Mouse (Mus musculus) forebrain, postnatal 0 days (tissue): ENCODE results near the gene Gm11757. TPM values are rescaled to one million over a fixed set of nuclear protein-coding genes. Genes with fewer than 3 reads are reported as not detected.
"Not testable (repeated sequence)": the region's sequence is repeated elsewhere in the genome, so short reads cannot be mapped to it uniquely, and the experiment has no call there.

Experiments
- ATAC-seq: fragments of 200-750 bp; cut with Nextera tagmentation; 2 replicates; pipeline ENCODE4 v1.8.0; 2017; ENCODE audit warnings: mild to moderate bottlenecking, moderate library complexity
- DNase-seq: peaks from one replicate; pipeline ENCODE4 v3.0.0-alpha.2; 2015
- H3K27ac ChIP-seq: fragments of 300-500 bp; sonication (generic); 2 replicates; pipeline ENCODE4 v1.5.1; 2014; ENCODE audit warnings: low read depth, mild to moderate bottlenecking, antibody characterized with exemption, low read length, moderate library complexity, mixed read lengths
- H3K27me3 ChIP-seq: fragments of 300-500 bp; sonication (generic); 2 replicates; pipeline ENCODE4 v1.6.1; 2014; ENCODE audit warnings: mild to moderate bottlenecking, low read length, mixed read lengths; ENCODE audit not compliant: insufficient read depth
- H3K36me3 ChIP-seq: fragments of 300-500 bp; sonication (generic); 2 replicates; pipeline ENCODE4 v1.6.1; 2014; ENCODE audit warnings: mild to moderate bottlenecking, moderate library complexity; ENCODE audit not compliant: insufficient read depth
- H3K4me1 ChIP-seq: fragments of 300-500 bp; sonication (generic); 2 replicates; pipeline ENCODE4 v1.6.1; 2014; ENCODE audit warnings: antibody characterized with exemption; ENCODE audit not compliant: insufficient read depth
- H3K4me2 ChIP-seq: fragments of 300-500 bp; sonication (generic); 2 replicates; pipeline ENCODE4 v1.6.1; 2014; ENCODE audit warnings: low read depth, mild to moderate bottlenecking, moderate library complexity
- H3K4me3 ChIP-seq: fragments of 300-500 bp; sonication (generic); 2 replicates; pipeline ENCODE4 v1.5.1; 2014; ENCODE audit warnings: low read depth, low read length, mixed read lengths
- H3K9ac ChIP-seq: fragments of 300-500 bp; sonication (generic); 2 replicates; pipeline ENCODE4 v1.6.1; 2014; ENCODE audit warnings: mild to moderate bottlenecking
- H3K9me3 ChIP-seq: fragments of 300-500 bp; sonication (generic); 2 replicates; pipeline ENCODE4 v1.6.1; 2016; ENCODE audit warnings: low read length
- WGBS: fragments of 180-500 bp; shearing (Covaris S2); extraction: QIAGEN DNeasy Blood & Tissue Kit; methylation state at CpG from one replicate; pipeline ENCODE4 v1.1.7; 2014; 5-methylcytosine and 5-hydroxymethylcytosine counted together
- polyA plus RNA-seq: library from polyadenylated mRNA; unstranded; fragments of >200 nt; fragmentation: Nextera tagmentation; extraction: Ambion mirVana; gene quantifications from 2 replicates; pipeline ENCODE4 v1.2.1, GENCODE M21; 2015
- total RNA-seq: library from RNA; depleted of rRNA; stranded (reverse); fragments of >200 nt; gene quantifications from 2 replicates; pipeline ENCODE4 v1.2.3, GENCODE M21; 2014; rRNA removed

The Gm11757 gene
- total RNA-seq = not detected in 2 replicates
- not detected in 2 replicates for polyA plus RNA-seq

GRCm38 (mm10) chr4:73891012-73891411 is at the start of gene Gm11757:
Gene Gm11757 (minus strand): TSS chr4:73891112.
- no CpG with 5 or more reads among the region's 4 CpGs for WGBS
- ATAC-seq = not testable (repeated sequence)

GRCm38 (mm10) chr4:73920660-73921059 is 29.7 kb upstream of the Gm11757 start, which contains the start of gene Gm11756:
Gene Gm11756 (minus strand): TSS chr4:73920760.
- H3K27me3 ChIP-seq, H3K9ac ChIP-seq, H3K4me3 ChIP-seq, H3K4me2 ChIP-seq, DNase-seq, ATAC-seq, H3K36me3 ChIP-seq, H3K4me1 ChIP-seq, H3K9me3 ChIP-seq, H3K27ac ChIP-seq: not testable (repeated sequence)
- 85% methylated on average over 6 of the region's 6 CpGs for WGBS

More at GRCm38 (mm10) chr4:73891012-73891411, at the start of gene Gm11757:
- not testable (repeated sequence) for DNase-seq, H3K36me3 ChIP-seq, H3K27ac ChIP-seq, H3K9me3 ChIP-seq, H3K4me1 ChIP-seq, H3K27me3 ChIP-seq, H3K9ac ChIP-seq, H3K4me2 ChIP-seq, H3K4me3 ChIP-seq

GRCm38 (mm10) chr4:73905853-73906252 is 14.9 kb upstream of the Gm11757 start, which contains the start of gene Gm13871:
Gene Gm13871 (minus strand): TSS chr4:73905953.
- H3K27me3 ChIP-seq, H3K4me3 ChIP-seq, H3K9me3 ChIP-seq, ATAC-seq, H3K9ac ChIP-seq, H3K4me1 ChIP-seq, H3K36me3 ChIP-seq, H3K4me2 ChIP-seq, DNase-seq, H3K27ac ChIP-seq: not testable (repeated sequence)
- WGBS = no CpG with 5 or more reads among the region's 4 CpGs

GRCm38 (mm10) chr4:73876166-73876565 is 14.7 kb downstream of the Gm11757 start, which contains the start of gene Gm11758:
Gene Gm11758 (minus strand): TSS chr4:73876266.
- H3K36me3 ChIP-seq, H3K4me1 ChIP-seq, DNase-seq, H3K9ac ChIP-seq, H3K9me3 ChIP-seq, H3K27ac ChIP-seq, H3K27me3 ChIP-seq, H3K4me3 ChIP-seq, ATAC-seq, H3K4me2 ChIP-seq: not testable (repeated sequence)
- no CpG with 5 or more reads among the region's 4 CpGs for WGBS

Other genes starting within 250 kb of the Gm11757 start
- not detected in 2 replicates for gene Gm11239, start 222.8 kb downstream of the Gm11757 start, total RNA-seq
- not detected in 2 replicates for gene Gm11239, start 222.8 kb downstream of the Gm11757 start, polyA plus RNA-seq
- not detected in 2 replicates for gene Gm428, start 207.6 kb downstream of the Gm11757 start, total RNA-seq
- not detected in 2 replicates for gene Gm428, start 207.6 kb downstream of the Gm11757 start, polyA plus RNA-seq
- gene Rasef, start 100.1 kb downstream of the Gm11757 start, total RNA-seq = 1.1 and 1.2 TPM in 2 replicates
- gene Rasef, start 100.1 kb downstream of the Gm11757 start, polyA plus RNA-seq = 0.18 and 0.24 TPM in 2 replicates
- not detected in 2 replicates for gene Gm11758, start 14.8 kb downstream of the Gm11757 start, total RNA-seq
- not detected in 2 replicates for gene Gm11758, start 14.8 kb downstream of the Gm11757 start, polyA plus RNA-seq
- gene Gm13871, start 14.8 kb upstream of the Gm11757 start, total RNA-seq = not detected in 2 replicates
- not detected in 2 replicates for gene Gm13871, start 14.8 kb upstream of the Gm11757 start, polyA plus RNA-seq
- not detected in 2 replicates for gene Gm11756, start 29.6 kb upstream of the Gm11757 start, total RNA-seq
- not detected in 2 replicates for gene Gm11756, start 29.6 kb upstream of the Gm11757 start, polyA plus RNA-seq
- gene 2310002L09Rik, start 59.7 kb upstream of the Gm11757 start, total RNA-seq = not detected in 2 replicates
- not detected in 2 replicates for gene 2310002L09Rik, start 59.7 kb upstream of the Gm11757 start, polyA plus RNA-seq
- 28.1 and 32.9 TPM in 2 replicates for gene Frmd3, start 122.3 kb upstream of the Gm11757 start, total RNA-seq
- gene Frmd3, start 122.3 kb upstream of the Gm11757 start, polyA plus RNA-seq = 20.4 and 29.7 TPM in 2 replicates